Mouse (Mus musculus) layer of hippocampus, adult 9-10 months (tissue): ENCODE results near the gene Tjp1.

ENCODE experiments used
- DNase-seq: peaks from one replicate; pipeline ENCODE4 v3.0.0; 2022; ENCODE audit warnings: low spot score

The Tjp1 gene

GRCm38 (mm10) chr7:65356204-65356603, 171.4 kb downstream of the Tjp1 start:
- no peak for DNase-seq

GRCm38 (mm10) chr7:65354908-65355307, 172.7 kb downstream of the Tjp1 start:
- DNase-seq, result no peak

DNA sequence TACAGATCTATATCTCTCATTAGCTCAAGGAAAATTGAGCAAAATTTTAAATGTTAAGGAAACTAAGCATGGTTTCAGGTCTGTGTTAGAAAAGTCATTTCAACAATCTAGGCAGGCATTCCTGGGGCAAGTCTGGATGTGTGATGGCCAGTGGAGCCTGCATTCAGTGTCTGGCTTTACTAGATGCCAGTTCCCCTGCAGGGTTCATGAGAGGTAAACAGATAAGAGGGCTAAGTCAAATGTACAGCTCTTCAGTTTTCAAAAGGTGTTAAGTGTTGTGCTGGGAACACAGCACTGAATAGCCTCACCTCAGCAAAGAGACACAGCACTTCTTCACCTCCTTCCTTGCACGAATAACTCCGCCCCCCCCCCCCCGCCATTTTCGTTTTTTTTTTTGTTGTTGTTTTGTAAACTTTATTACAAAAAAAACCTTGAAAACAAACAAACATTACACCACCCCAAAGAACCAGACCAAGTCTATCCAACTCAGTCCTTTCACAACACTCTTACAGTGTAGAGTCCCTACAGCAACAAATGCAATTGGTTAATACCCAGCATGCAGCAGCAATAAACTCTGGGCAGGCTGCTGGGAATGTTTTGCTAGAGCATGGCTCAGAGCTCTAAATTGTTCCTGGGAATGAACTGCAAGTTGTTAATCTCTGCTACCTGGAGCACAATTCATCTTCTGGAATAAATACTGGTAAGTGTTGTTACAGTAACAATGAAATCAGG, 177.1 kb downstream of the Tjp1 start:
- DNase-seq, result no peak

GRCm38 (mm10) chr7:65348540-65348939, 179.0 kb downstream of the Tjp1 start:
- no peak for DNase-seq

- no peak for DNase-seq
Measured at GRCm38 (mm10) chr7:65345314-65345713, 182.3 kb downstream of the Tjp1 start.

GRCm38 (mm10) chr7:65337581-65338270, 189.9 kb downstream of the Tjp1 start:
- DNase-seq, result no peak

DNA sequence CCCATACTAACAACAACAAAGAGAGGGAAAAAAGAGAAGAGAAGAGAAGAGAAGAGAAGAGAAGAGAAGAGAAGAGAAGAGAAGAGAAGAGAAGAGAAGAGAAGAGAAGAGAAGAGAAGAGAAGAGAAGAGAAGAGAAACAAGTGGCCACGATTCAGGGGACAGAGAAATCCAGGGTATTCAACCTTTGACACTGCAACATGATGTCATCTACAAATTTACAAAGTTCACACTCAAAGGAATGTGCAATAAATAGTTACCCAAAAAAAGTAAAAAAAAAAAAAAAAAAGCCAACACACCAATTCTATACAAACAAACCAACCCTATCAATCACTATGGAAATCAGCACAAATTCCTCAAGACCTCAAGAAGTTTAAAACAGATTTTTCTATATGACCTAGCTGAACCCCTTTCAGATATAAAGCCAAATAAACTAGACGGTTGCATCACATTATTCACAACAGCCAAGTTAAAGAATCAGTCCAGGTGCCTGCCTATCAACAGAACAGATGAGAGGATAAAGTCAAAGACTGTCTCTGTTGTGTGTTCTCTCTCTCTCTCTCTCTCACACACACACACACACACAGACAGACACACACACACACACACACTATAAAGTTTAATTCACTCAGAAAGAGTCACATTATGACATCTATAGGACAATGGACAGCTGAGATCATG, 194.4 kb downstream of the Tjp1 start:
- no peak for DNase-seq

GRCm38 (mm10) chr7:65319047-65319725, 208.4 kb downstream of the Tjp1 start:
- DNase-seq, result peak; percentile 67

- DNase-seq, result peak; percentile 67
Measured at GRCm38 (mm10) chr7:65317418-65317817, 210.2 kb downstream of the Tjp1 start.

DNA sequence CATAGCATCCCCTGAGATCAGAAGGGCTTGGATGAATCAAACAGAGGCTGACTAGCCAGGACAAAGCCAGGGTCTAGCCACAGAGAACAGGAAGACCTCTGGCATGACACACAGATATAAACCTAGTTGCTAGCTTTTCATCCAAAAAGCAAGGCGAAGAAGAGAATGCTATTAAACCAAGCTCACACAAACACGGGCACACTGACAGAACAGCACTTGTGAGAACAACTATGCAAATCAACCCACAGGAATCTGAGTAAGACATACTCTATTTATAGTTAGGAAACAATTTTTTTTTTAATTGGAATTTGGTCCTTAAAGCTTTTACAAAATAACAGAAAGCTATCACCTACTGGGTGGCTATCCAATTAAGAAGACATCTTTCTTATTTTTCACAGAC, 212.4 kb downstream of the Tjp1 start:
- no peak for DNase-seq

DNA sequence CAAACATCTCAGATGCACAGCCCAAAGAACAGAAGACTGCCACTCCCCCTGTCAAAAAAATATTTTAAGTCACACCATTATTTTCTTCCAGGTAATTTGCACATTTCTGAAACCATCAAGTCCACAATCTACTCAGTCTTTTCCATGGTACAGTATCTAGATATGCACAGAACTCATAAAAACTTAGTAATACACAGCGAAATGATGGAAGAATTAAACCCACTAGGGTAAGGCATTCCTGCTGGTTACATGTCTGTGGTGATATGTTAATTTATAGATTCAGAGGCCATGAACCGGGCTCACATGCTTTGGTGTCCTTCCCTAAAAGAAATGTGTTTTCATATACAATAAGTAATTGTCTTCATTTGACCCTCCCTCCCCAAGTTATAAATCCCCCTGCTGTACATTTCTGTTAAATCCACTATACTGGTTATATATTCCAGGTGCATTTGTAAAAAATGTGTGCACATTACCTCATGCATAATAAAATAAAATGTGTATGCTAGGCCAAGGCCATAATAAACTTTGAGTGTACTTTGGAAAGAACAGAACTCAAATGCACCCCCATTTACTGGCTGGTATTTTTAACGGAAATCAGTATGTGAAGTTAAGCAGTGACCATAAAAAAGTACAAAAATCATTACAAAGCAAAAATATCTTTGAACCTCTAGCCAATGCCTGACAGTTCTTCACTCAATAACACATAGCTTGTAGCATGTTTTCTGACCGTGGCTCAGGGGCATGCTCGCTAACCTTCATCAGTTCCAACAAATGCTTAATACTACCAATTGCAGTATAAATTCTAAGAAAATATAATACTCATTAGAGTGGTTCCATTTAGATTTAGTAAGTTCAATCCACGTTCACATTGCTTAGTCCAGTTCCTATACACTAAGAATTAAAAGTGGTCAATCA, 230.6 kb downstream of the Tjp1 start:
- DNase-seq, result no peak

- no peak for DNase-seq
Measured at GRCm38 (mm10) chr7:65282886-65283285, 244.7 kb downstream of the Tjp1 start.

DNA sequence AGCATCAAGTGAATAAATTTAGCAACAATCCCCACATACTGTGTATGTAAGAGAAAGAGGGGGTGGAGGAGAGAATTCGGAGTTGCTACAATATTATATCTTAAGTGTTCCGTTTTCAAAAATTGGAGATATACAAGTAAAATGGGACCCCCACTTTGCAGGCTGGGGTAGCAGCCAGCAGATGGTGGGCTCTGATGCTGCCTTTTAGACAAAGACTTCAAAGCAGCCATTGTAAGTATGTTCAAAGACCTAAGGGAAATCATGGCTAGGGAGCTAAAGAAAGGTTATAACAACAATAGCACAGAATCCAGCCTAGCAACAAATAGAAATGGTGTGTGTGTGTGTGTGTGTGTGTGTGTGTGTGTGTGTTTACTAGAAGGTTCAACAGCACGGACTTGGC, 245.6 kb downstream of the Tjp1 start:
- DNase-seq, result no peak

DNA sequence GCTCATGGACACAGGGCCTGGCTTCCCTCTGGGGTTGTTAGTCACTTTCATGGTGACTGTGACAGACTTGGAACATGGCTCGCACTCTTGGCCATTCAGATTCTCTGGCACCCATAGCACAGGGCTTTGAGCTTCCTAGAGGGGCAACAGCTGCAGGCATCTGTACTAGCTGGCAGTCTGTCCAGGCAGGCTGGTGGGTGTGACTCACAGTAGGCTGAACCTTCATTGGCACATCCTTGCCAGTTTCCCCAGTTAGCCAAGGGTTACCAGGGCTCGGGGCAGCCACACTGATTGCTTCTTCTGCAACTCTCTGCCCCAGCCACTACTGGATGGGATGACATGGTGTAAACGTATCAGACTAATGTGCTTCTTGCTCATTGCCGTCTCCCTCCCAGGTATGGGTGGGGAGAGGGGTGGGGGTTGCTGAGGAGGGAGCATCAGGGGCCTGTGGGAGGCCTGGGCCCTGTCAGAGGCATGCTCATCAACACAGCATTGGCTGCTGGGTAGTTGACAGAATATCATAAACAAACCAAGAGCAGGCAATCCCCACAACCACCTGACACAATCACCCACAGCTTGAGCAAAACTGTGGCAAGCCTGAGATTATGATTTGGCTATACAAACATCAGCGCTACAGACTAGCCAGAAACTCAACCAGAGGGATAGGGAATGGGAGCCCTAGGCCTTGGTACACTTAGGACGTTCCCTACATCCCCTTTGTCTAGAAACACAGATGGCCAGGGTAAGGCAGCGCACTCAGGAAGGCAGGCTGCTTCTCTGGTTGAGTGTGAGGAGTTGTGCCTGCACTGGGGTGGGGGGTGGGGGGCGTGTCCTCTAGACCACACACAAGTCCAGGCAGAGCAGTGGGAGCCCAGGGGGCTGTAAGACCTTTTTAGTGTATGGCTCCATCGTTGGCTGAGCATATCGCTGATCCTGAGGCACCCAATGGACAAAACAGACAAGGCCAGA, 246.4 kb downstream of the Tjp1 start:
- DNase-seq, result no peak

GRCm38 (mm10) chr7:65279277-65279676, 248.3 kb downstream of the Tjp1 start:
- no peak for DNase-seq

GRCm38 (mm10) chr7:65275761-65276160, 251.8 kb downstream of the Tjp1 start:
- DNase-seq, result no peak

DNA sequence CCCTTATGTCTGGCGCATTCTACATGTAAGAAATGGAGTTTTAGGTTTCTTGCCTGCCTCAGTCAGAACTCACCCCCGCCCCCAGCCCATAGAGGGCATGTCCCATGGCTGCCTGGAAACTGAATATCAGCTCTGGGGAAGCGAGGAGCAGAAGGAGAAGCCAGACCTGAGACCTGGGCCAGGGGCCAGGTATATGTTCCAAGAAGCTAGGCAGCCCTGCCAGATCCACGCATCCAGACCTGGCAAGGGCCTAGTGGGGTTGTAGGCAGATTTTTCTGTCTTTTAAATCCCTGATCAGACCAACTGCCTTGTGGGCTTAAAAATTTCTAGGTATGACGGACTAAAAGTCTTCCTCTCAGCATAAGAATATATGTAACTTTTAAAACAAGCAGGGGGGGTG, 253.4 kb downstream of the Tjp1 start:
- DNase-seq, result no peak

DNA sequence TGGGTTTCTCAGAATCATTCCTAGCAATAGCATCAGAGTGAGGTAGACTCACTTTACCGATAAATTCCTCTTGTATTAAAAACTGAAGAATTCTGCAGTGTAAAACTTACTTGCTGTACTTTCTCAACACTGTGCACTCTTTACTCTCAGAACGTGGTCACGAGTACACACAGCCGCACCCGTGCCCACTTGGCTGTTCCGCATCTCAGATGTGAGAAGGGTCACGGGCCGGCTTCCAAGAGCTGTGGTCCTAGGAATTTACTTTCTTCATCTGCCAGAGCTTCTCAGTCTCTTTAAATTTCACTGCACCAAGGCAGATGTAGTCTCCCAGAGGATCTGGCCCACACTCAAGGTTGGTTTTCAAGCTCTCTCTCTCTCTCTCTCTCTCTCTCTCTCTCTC, 277.9 kb downstream of the Tjp1 start:
- DNase-seq, result no peak
